Mouse (Mus musculus) hindbrain, embryonic 14.5 days (tissue): ENCODE data around the gene Gm10406. TPM values are rescaled to one million over a fixed set of nuclear protein-coding genes. Genes with fewer than 3 reads are reported as not detected.
"Not testable (repeated sequence)": the region's sequence is repeated elsewhere in the genome, so short reads cannot be mapped to it uniquely, and the experiment has no call there.

ENCODE experiments used
- ATAC-seq: fragments of 200-750 bp; cut with Nextera tagmentation; 2 replicates; pipeline ENCODE4 v1.8.0; 2017; ENCODE audit warnings: moderate number of reproducible peaks, mild to moderate bottlenecking, moderate TSS enrichment, moderate library complexity; ENCODE audit not compliant: low FRiP score
- DNase-seq: peaks from one replicate; pipeline ENCODE4 v3.0.0-alpha.2; 2015; ENCODE audit warnings: low spot score
- H3K27ac ChIP-seq: fragments of 300-500 bp; sonication (generic); 2 replicates; pipeline ENCODE4 v1.5.1; 2014; ENCODE audit warnings: mild to moderate bottlenecking, moderate library complexity
- H3K27me3 ChIP-seq: fragments of 300-500 bp; sonication (generic); 2 replicates; pipeline ENCODE4 v1.6.1; 2014; ENCODE audit warnings: mild to moderate bottlenecking, low read length, mixed read lengths; ENCODE audit not compliant: control insufficient read depth, insufficient read depth
- H3K36me3 ChIP-seq: fragments of 300-500 bp; sonication (generic); replicated peaks from 2 replicates; pipeline ENCODE4 v1.6.1; 2014; ENCODE audit not compliant: control insufficient read depth, insufficient read depth
- H3K4me1 ChIP-seq: fragments of 300-500 bp; sonication (generic); replicated peaks from 2 replicates; pipeline ENCODE4 v1.6.1; 2014; ENCODE audit warnings: antibody characterized with exemption, low read length, mixed read lengths; ENCODE audit not compliant: control insufficient read depth, insufficient read depth
- H3K4me2 ChIP-seq: fragments of 300-500 bp; sonication (generic); replicated peaks from 2 replicates; pipeline ENCODE4 v1.6.1; 2014; ENCODE audit warnings: mild to moderate bottlenecking, moderate library complexity
- H3K4me3 ChIP-seq: fragments of 300-500 bp; sonication (generic); replicated peaks from 2 replicates; pipeline ENCODE4 v1.5.1; 2014; ENCODE audit warnings: mild to moderate bottlenecking, low read length
- H3K9ac ChIP-seq: fragments of 300-500 bp; sonication (generic); 2 replicates; pipeline ENCODE4 v1.6.1; 2014
- H3K9me3 ChIP-seq: fragments of 300-500 bp; sonication (generic); 2 replicates; pipeline ENCODE4 v1.6.1; 2016; ENCODE audit warnings: low read length; ENCODE audit not compliant: control insufficient read depth
- WGBS: fragments of 180-500 bp; shearing (Covaris S2); extraction: QIAGEN DNeasy Blood & Tissue Kit; methylation state at CpG from one replicate; pipeline ENCODE4 v1.1.7; 2014; 5-methylcytosine and 5-hydroxymethylcytosine counted together
- polyA plus RNA-seq: library from polyadenylated mRNA; unstranded; fragments of >200 nt; fragmentation: Nextera tagmentation; extraction: Ambion mirVana; gene quantifications from 2 replicates; pipeline ENCODE4 v1.2.1, GENCODE M21; 2014

Gene Gm10406
- 4.3 and 4.8 TPM in 2 replicates for polyA plus RNA-seq

DNA sequence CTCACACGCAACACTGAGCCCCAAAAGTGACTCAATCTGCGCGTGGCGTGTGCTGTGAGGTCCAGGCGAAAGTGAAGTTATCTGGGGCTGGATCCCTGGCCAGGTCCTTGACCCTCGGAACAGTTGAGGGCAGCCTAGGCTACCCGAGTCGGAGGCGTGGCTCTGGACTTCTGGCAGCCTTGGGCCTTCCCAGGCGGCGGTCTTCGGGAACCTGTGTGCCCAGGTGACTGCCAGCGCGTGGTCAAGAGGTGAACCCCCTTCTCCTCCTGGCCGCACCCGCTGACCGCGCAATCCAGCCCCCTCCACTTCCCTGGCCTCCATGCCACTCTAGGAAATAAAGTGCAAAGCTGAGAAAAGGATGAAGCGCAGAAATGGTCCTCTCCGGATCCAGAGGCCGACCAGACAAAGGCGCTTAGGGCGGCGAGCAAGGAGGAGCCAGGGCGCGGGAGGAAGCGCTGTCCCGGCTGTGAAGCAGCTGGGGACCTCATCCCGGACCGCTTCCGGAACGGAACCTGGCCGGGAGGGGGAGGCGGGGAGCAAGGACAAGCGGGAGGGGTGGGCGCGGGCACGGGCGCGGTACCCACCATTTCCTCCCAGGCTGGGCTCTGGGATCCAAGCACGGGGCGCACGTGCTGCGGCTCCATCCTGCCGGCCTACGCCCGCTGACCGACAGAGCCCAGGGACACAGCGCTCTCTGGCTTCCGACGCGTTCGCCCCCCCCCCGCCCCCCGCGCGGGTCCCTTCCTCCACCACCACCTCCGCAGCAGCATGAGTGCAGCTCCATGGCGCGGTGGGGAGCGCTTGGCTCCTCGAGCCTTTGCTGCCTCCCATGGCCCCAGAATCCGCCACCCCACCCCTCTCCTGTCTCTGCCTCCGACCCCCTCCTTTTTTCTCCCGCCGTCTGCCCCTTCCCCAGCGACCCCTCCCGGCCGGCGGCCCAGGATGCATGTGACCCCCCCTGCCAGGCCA is at the start of gene Gm10406:
Gm10406 (minus strand) TSS at position 669 of the 969 bp plus-strand sequence.
- Histone ChIP-seq H3K4me3 (peak within 1 kb of the TSS; percentile 44), H3K9ac (peak within 1 kb of the TSS; percentile 72), H3K27ac (peak within 1 kb of the TSS; percentile 78), H3K4me2 (peak within 1 kb of the TSS; percentile 87)
- not testable (repeated sequence) for ATAC-seq, H3K9me3 ChIP-seq, H3K36me3 ChIP-seq, H3K27me3 ChIP-seq, H3K4me1 ChIP-seq
- DNase-seq, result peak; percentile 23
- under 1% methylated on average over 42 of the region's 70 CpGs for WGBS

DNA sequence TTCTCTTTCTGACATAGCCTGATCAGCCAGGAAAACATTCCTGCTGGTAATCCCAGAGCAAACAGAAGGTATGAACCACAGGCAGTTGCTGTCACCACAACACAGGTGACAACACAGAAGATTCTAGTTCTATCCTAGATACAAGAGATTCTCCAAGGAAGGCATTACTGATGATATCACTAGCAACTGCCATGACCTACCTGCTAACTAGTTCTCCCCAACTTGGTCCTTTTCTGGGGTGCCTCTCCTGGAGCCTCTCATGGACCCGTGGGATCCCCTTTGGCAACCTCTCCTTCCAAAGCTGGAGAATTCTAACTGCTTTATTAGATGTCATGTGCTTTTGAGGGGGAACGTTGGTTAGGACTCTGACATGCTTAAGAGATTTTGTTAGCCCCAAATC is 17.6 kb upstream of the Gm10406 start, which contains the start of gene Gm3685:
Gm3685 (minus strand) TSS at position 101 of the 400 bp plus-strand sequence.
- not testable (repeated sequence) for ATAC-seq, H3K9ac ChIP-seq, H3K9me3 ChIP-seq, H3K4me3 ChIP-seq, H3K27me3 ChIP-seq, DNase-seq, H3K27ac ChIP-seq, H3K4me2 ChIP-seq, H3K36me3 ChIP-seq, H3K4me1 ChIP-seq
- WGBS, result no CpG with 5 or more reads among the region's 2 CpGs

DNA sequence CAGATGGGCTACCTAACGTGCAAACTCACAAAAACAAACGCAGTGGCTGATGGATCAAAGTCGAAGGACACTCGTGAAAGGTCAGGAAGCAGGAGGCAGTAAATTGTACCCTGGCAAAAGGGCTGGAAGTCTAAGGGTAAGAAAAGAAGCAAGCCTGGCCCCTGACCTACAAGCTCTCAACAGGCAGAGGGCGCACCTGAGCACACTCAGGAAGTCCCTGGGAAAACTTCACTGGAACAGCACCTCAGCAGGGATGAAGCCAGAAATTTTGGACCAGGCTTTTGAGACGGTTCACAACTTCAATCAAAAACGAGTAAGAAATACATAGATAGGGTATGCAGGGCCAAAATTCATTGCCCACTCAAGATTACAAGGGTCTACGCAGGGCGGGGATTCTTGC is 975 bp downstream of the Gm10406 start:
- H3K4me3 ChIP-seq, result peak overlapping the region; percentile 44
- H3K27me3 ChIP-seq, result not testable (repeated sequence)
- WGBS, result 4% methylated on average over 7 of the region's 9 CpGs

GRCm38 (mm10) chr14:6973718-6974117 is 53.5 kb downstream of the Gm10406 start, which contains the start of gene Gm6356:
TSS of gene Gm6356 (minus strand) at chr14:6973818.
- H3K9ac ChIP-seq, H3K4me3 ChIP-seq, H3K27me3 ChIP-seq, H3K27ac ChIP-seq, H3K36me3 ChIP-seq, H3K9me3 ChIP-seq, DNase-seq, H3K4me1 ChIP-seq, ATAC-seq, H3K4me2 ChIP-seq: not testable (repeated sequence)
- WGBS, result 31% methylated on average over 1 of the region's 2 CpGs

More for the DNA sequence above, 975 bp downstream of the Gm10406 start:
- not testable (repeated sequence) for H3K9ac ChIP-seq, ATAC-seq, H3K36me3 ChIP-seq, H3K4me1 ChIP-seq, H3K27ac ChIP-seq, H3K9me3 ChIP-seq
- H3K4me2 ChIP-seq, result peak overlapping the region; percentile 87
- peak; percentile 11 for DNase-seq

Other genes with a start within 250 kb of the Gm10406 start
- not detected in 2 replicates for gene Gm3642, start 187.1 kb downstream of the Gm10406 start, polyA plus RNA-seq
- gene Gm3667, start 137.5 kb downstream of the Gm10406 start, polyA plus RNA-seq, result 11.7 and 13.4 TPM in 2 replicates
- not detected in 2 replicates for gene Gm6356, start 53.6 kb downstream of the Gm10406 start, polyA plus RNA-seq
- gene Gm3685, start 17.5 kb upstream of the Gm10406 start, polyA plus RNA-seq, result not detected in 2 replicates
- 8.5 and 8.6 TPM in 2 replicates for gene Gm3696, start 73.2 kb upstream of the Gm10406 start, polyA plus RNA-seq
- not detected in 2 replicates for gene Gm6676, start 98.0 kb upstream of the Gm10406 start, polyA plus RNA-seq
- 10.2 and 12.4 TPM in 2 replicates for gene Gm3512, start 147.1 kb upstream of the Gm10406 start, polyA plus RNA-seq
- not detected in 2 replicates for gene Gm16434, start 167.1 kb upstream of the Gm10406 start, polyA plus RNA-seq
- gene Gm3727, start 237.3 kb upstream of the Gm10406 start, polyA plus RNA-seq, result not detected in 2 replicates